Mouse (Mus musculus) embryonic facial prominence, embryonic 13.5 days (tissue): ENCODE measurements around the gene Foxp1. TPM values are rescaled to one million over a fixed set of nuclear protein-coding genes. Genes with fewer than 3 reads are reported as not detected.
A peak's percentile ranks its signal among the peaks of the same experiment; 100 is the strongest.

Experiments
- ATAC-seq: fragments of 200-750 bp; cut with Nextera tagmentation; 2 replicates; pipeline ENCODE4 v1.8.0; 2017; ENCODE audit warnings: low read depth; ENCODE audit not compliant: insufficient number of reproducible peaks, insufficient read depth, low FRiP score, low TSS enrichment
- H3K27ac ChIP-seq: fragments of 300-500 bp; sonication (generic); 2 replicates; pipeline ENCODE4 v1.5.1; 2015; ENCODE audit warnings: moderate library complexity, mild to moderate bottlenecking, inconsistent platforms
- H3K27me3 ChIP-seq: fragments of 300-500 bp; sonication (generic); 2 replicates; pipeline ENCODE4 v1.6.1; 2015; ENCODE audit warnings: mild to moderate bottlenecking, inconsistent platforms
- H3K36me3 ChIP-seq: fragments of 300-500 bp; sonication (generic); 2 replicates; pipeline ENCODE4 v1.6.1; 2015; ENCODE audit warnings: mild to moderate bottlenecking, inconsistent platforms
- H3K4me1 ChIP-seq: fragments of 300-500 bp; sonication (generic); 2 replicates; pipeline ENCODE4 v1.6.1; 2015; ENCODE audit warnings: inconsistent platforms
- H3K4me2 ChIP-seq: fragments of 300-500 bp; sonication (generic); 2 replicates; pipeline ENCODE4 v1.6.1; 2015; ENCODE audit warnings: moderate library complexity, mild to moderate bottlenecking, inconsistent platforms
- H3K4me3 ChIP-seq: fragments of 300-500 bp; sonication (generic); 2 replicates; pipeline ENCODE4 v1.5.1; 2015; ENCODE audit warnings: mild to moderate bottlenecking, inconsistent platforms
- H3K9ac ChIP-seq: fragments of 300-500 bp; sonication (generic); 2 replicates; pipeline ENCODE4 v1.6.1; 2015; ENCODE audit warnings: mild to moderate bottlenecking, inconsistent platforms
- H3K9me3 ChIP-seq: fragments of 300-500 bp; sonication (generic); 2 replicates; pipeline ENCODE4 v1.6.1; 2016; ENCODE audit warnings: inconsistent platforms
- WGBS: fragments of 180-500 bp; shearing (Covaris S2); methylation state at CpG from one replicate; pipeline ENCODE4 v1.1.7; 2015; ENCODE audit warnings: mixed read lengths; 5-methylcytosine and 5-hydroxymethylcytosine counted together
- polyA plus RNA-seq: library from polyadenylated mRNA; unstranded; fragments of >200 nt; fragmentation: Nextera tagmentation; extraction: Ambion mirVana; gene quantifications from 2 replicates; pipeline ENCODE4 v1.2.1, GENCODE M21; 2015

Gene Foxp1
- polyA plus RNA-seq, 1 experiment from 2014 or later, result 66.7 TPM

DNA sequence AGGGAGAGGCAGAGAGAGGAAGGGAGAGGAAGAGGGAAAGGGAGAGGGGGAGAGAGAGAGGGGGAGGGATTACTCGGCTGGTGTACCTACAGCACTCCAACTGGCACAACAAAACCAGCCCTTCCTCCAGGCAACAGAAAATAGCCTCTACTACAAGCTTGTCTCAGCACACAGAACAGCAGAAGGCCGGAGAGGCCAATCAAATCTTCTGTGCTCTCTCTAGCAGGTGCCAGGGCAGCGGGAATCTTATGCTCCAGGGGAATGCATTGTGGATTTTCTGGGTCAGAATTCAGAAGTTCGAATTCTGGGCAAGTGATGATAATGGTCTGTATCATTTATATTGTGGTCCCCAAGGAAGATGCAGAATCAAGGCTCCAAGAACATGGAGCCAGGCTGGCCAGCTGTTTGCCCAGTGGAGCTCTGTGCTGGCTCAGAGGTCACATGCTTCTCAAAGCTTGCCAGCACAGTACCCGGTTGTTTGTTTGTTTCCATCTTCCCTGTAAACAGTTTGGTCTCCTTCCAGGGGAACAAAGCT is 11.8 kb upstream of the Foxp1 start:
- H3K4me3 ChIP-seq, result no peak overlapping the region
- no peak overlapping the region for H3K9ac ChIP-seq
- no peaks in the 10 kb centered on the region for H3K36me3 ChIP-seq
- no peak for ATAC-seq
- no peak overlapping the region for H3K27ac ChIP-seq
- H3K9me3 ChIP-seq, result no peaks in the 10 kb centered on the region
- H3K4me1 ChIP-seq, result peaks cover 7% of the 10 kb centered on the region
- WGBS, result 52% methylated on average over 5 of the region's 5 CpGs
- H3K27me3 ChIP-seq, result no peaks in the 10 kb centered on the region; the same call in 1 of the 2 replicates
- no peak overlapping the region for H3K4me2 ChIP-seq

DNA sequence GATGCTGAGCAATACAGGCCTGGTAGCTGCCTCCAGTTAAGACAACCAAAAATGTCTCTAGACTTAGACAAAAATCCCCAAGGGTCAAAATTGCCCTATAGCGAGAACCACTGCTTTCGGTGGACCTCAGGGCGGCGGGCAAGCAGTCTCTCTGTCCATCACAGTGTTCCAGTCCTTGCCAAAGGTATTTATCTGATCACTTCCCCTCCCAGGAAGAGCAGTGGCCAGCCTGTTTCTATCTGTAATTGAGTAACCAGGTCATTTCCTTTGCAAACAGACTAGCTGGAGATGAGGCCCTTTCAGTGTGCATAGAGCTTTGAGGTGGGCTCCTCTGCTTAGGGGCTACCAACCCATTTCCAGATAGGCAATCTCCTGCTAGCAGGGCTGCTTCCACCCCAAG is 9.9 kb upstream of the Foxp1 start:
- Histone ChIP-seq H3K9ac (no peak overlapping the region), H3K27ac (no peak overlapping the region), H3K36me3 (0 out of 2 replicates have a peak, but pooled peaks cover 3% of the 10 kb centered on the region), H3K4me1 (no peaks in the 10 kb centered on the region), H3K27me3 (no peaks in the 10 kb centered on the region; the same call in 1 of the 2 replicates), H3K9me3 (peaks cover 1% of the 10 kb centered on the region; the same call in 1 of the 2 replicates), H3K4me3 (no peak overlapping the region), H3K4me2 (no peak overlapping the region)
- WGBS, result 86% methylated on average over 4 of the region's 4 CpGs
- ATAC-seq, result no peak

DNA sequence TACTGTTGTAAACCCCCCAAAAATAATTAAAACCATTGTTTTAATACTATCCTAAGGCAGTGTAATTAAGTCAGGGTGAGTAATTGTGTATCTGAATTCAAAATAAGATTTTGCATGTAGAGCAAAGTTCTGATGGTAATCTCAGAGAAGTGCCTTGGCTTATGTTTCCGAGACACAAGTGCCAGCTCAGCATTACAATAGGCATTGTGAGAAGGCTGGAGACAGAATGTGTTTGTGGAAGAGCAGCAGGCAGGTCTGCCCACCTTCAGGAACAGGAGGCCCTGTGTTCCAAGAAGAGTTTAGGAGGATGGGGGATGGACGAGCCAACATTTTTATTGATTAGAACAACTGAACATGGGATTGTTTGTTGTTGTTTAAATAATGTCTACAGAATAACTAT is 6.5 kb upstream of the Foxp1 start:
- no peak overlapping the region for H3K4me3 ChIP-seq
- no peak for ATAC-seq
- peaks cover 5% of the 10 kb centered on the region; the same call in 1 of the 2 replicates for H3K9me3 ChIP-seq
- H3K36me3 ChIP-seq, result 0 out of 2 replicates have a peak, but pooled peaks cover 6% of the 10 kb centered on the region
- no peak overlapping the region for H3K9ac ChIP-seq
- no peaks in the 10 kb centered on the region; the same call in 1 of the 2 replicates for H3K27me3 ChIP-seq
- WGBS, result 45% methylated on average over 2 of the region's 2 CpGs
- no peaks in the 10 kb centered on the region for H3K4me1 ChIP-seq
- no peak overlapping the region for H3K27ac ChIP-seq
- no peak overlapping the region for H3K4me2 ChIP-seq

DNA sequence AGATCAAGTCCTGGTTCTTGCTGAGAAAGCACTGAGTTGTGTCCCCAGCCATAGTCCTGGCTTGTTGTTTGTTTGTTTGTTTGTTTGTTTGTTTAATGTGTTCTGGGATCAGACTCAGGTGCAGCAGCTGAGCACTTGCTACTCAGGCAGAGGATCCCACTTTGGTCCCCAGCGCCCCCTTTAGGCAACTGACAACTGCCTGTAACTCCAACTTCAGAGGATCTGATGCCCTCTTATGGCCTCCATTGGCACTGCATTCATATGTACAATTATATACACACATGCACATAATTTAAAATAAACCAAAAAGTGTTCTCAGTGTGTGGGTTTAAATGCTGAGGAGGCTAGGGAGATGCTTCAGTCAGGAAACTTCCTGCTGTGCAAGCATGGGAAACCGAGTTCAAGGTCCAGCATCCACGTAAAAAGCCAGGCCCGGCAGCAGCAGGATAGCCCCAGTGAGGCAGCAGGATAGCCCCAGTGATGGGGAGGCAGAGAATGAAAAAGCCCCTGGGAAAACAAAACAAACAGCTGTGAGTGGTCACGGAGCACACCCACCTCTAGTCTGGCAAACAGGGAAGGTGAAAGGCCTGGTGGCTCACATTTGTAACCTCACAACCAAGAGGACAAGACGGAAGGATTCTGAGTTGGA is 5.1 kb upstream of the Foxp1 start:
- ATAC-seq, result no peak
- Histone ChIP-seq H3K9me3 (peaks cover 5% of the 10 kb centered on the region; the same call in 1 of the 2 replicates), H3K27me3 (no peaks in the 10 kb centered on the region; the same call in 1 of the 2 replicates), H3K9ac (no peak overlapping the region), H3K4me1 (peaks cover 3% of the 10 kb centered on the region; the same call in 1 of the 2 replicates), H3K4me3 (no peak overlapping the region), H3K4me2 (no peak overlapping the region), H3K36me3 (0 out of 2 replicates have a peak, but pooled peaks cover 6% of the 10 kb centered on the region), H3K27ac (no peak overlapping the region)
- WGBS, result 92% methylated on average over 6 of the region's 6 CpGs

DNA sequence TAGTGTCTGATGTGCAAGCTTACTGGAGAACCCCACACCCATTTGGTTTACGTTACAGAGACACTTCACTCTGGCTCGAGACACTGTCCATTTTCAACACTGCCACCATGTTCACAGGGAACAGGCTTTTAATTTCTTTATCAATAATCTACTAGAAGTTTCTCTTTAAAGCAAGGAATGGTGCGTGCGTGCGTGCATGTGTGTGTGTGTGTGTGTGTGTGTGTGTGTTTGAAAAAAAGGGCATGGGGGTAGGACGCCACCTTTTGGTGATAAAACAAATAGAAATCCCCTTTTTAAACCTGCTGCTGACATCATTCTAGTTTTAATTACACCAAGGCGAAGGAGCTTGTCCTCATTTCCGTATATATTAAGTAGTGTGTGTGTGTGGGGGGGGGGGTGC is 2.8 kb upstream of the Foxp1 start:
- H3K27ac ChIP-seq, result no peak overlapping the region
- H3K27me3 ChIP-seq, result peaks cover 3% of the 10 kb centered on the region; the same call in 1 of the 2 replicates
- WGBS, result 38% methylated on average over 8 of the region's 8 CpGs
- peaks cover 3% of the 10 kb centered on the region; the same call in 1 of the 2 replicates for H3K4me1 ChIP-seq
- H3K4me2 ChIP-seq, result no peak overlapping the region
- ATAC-seq, result no peak
- no peak overlapping the region for H3K4me3 ChIP-seq
- 0 out of 2 replicates have a peak, but pooled peaks cover 6% of the 10 kb centered on the region for H3K36me3 ChIP-seq
- no peak overlapping the region for H3K9ac ChIP-seq
- H3K9me3 ChIP-seq, result peaks cover 5% of the 10 kb centered on the region; the same call in 1 of the 2 replicates

DNA sequence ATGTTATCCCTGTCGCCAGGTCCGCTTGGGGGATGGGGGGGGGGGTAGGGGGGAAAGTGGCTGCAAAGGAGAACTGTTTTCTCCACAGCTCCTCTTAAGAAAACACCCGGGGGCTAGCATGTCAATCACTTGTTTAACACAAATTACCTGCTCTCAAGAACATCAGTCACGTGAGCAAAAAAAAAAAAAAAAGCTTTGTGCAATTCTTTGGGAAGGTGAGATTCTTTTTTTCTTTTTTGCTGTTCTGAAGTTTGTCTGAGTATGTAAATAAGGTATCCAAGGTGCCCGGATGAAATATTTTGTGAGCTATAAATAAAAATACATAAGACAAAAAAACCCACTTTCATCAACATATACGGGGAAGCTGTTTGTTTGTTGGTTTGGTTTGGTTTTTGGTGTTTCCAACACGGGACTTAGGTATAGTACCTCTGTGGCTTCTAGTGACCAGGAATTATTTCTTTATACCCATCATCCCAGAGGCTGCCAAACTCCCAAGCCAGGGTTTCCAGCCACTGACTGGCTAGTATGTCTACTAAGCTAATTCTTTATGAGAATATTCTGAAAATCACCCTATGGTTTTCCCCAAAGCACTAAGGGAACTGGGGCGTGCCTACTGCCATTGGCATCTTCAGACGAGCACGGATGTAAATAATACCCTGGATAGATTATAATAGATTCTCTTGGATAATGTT is 1.3 kb upstream of the Foxp1 start:
- peaks cover 13% of the 10 kb centered on the region for H3K27me3 ChIP-seq
- H3K4me1 ChIP-seq, result peaks cover 7% of the 10 kb centered on the region; the same call in 1 of the 2 replicates
- peak overlapping the region; percentile 98 for H3K4me2 ChIP-seq
- ATAC-seq, result no peak
- H3K36me3 ChIP-seq, result 0 out of 2 replicates have a peak, but pooled peaks cover 6% of the 10 kb centered on the region
- 17% methylated on average over 10 of the region's 10 CpGs for WGBS
- peaks cover 5% of the 10 kb centered on the region; the same call in 1 of the 2 replicates for H3K9me3 ChIP-seq
- H3K9ac ChIP-seq, result peak overlapping the region; percentile 86
- H3K27ac ChIP-seq, result peak overlapping the region; percentile 97
- H3K4me3 ChIP-seq, result peak overlapping the region; percentile 77

DNA sequence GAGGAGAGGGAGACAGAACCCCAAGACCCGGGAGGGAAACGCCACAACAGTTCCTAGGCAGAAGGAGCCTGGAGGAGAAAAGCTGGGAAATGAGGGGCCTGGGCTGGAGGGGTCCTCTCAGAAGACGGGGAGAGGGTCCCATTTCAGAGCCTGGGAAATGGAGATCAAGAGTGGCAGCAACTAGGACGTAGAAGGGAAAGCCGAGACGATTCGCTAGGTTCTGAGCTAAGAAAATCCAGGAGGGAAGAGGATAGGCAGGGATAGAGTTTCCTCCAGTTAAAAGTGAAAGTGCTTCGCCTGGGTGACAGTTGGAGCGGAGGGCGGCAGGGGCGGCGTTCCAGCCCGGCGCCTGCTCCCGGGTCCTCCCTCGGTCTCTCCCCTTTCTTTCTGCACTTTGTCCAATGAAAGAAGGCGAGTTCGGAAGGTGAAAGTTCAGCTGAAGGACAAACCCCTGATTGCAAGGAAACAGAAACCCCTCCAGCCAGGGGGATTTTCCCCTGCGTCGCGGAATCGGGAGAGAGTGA is 650 bp upstream of the Foxp1 start:
- Histone ChIP-seq H3K36me3 (0 out of 2 replicates have a peak, but pooled peaks cover 6% of the 10 kb centered on the region), H3K27me3 (peaks cover 13% of the 10 kb centered on the region), H3K9me3 (peaks cover 5% of the 10 kb centered on the region; the same call in 1 of the 2 replicates), H3K9ac (peak overlapping the region; percentile 86), H3K4me3 (peak overlapping the region; percentile 77), H3K4me1 (peaks cover 7% of the 10 kb centered on the region; the same call in 1 of the 2 replicates), H3K4me2 (peak overlapping the region; percentile 98), H3K27ac (peak overlapping the region; percentile 97)
- WGBS, result under 1% methylated on average over 22 of the region's 22 CpGs
- ATAC-seq, result no peak; the same call in 1 of the 2 replicates

DNA sequence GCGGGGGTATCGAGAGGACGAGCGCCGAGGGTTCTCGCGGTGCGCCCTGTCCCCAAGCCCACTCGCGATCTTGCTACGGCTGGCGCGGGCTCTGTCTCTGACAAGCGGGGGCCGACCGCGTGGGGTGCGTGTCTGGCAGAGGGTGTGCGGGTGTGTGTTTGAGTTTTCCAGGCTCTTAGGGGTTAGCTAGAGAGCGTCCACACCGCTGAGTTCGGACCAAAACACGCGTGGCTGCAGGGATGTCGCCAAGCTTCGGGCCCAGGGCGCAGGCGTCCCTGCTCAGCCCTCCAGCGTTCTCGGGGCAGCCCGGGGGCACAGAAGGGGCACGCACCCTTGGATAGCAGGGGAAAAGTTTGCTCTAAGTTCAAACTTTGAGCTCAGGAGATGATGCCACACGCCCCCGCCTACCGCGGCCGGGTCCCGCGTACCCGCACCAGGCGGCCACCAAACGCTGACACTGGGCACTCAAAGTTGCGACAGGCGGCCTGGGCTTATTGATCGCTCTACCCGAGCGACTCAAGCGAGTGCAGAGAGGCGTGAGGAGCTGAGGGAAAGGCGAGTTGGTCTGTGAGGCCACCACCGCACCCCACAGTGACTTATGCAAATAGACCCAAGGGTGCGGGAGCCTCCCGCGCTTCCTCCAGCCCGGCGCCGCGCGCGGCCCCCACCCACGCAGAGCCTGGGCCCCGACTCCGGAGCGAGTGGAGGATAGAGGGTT is 721 bp downstream of the Foxp1 start:
- H3K9me3 ChIP-seq, result no peaks in the 10 kb centered on the region
- WGBS, result under 1% methylated on average over 64 of the region's 64 CpGs
- peaks cover 13% of the 10 kb centered on the region for H3K27me3 ChIP-seq
- no peaks in the 10 kb centered on the region for H3K36me3 ChIP-seq
- peaks cover 7% of the 10 kb centered on the region; the same call in 1 of the 2 replicates for H3K4me1 ChIP-seq
- H3K9ac ChIP-seq, result peak overlapping the region; percentile 86
- peak overlapping the region; percentile 97 for H3K27ac ChIP-seq
- peak overlapping the region; percentile 77 for H3K4me3 ChIP-seq
- H3K4me2 ChIP-seq, result peak overlapping the region; percentile 98
- peak; percentile 66 for ATAC-seq

DNA sequence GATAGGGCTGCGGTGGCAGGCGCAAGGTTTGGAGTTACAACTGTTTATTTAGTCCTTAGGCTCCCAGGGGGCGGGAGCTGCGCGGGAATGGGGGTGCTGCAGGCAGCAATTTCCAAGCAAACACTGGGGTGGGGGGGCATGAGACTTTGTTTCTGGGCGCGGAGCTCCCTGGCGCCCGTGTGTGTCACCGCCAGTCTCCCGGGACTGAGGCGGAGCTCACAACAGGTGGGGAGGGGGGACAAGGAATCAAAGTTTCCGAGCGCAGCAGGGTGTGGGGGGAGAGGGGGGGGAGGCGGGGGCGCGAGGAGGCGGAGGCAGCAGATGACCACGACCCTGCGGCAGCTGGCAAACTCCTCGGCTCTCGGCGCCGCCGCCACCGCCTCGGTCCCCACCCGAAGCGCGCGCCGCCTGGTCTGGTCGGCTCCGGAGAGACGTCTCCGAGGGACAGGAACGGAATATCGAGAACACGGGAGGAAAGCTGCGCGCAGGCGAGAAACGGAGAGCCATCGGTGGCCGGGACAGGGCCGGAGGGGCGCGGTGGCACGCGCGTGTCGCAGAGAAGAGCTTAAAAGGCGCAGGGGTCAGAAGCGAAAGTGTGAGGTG is 1.4 kb downstream of the Foxp1 start:
- Histone ChIP-seq H3K36me3 (no peaks in the 10 kb centered on the region), H3K9me3 (no peaks in the 10 kb centered on the region), H3K4me1 (peaks cover 7% of the 10 kb centered on the region; the same call in 1 of the 2 replicates), H3K9ac (peak overlapping the region; percentile 86), H3K4me3 (peak overlapping the region; percentile 77), H3K4me2 (peak overlapping the region; percentile 98), H3K27me3 (peaks cover 13% of the 10 kb centered on the region), H3K27ac (peak overlapping the region; percentile 97)
- ATAC-seq, result peak; percentile 56; the same call in 1 of the 2 replicates
- WGBS, result 1% methylated on average over 53 of the region's 54 CpGs

DNA sequence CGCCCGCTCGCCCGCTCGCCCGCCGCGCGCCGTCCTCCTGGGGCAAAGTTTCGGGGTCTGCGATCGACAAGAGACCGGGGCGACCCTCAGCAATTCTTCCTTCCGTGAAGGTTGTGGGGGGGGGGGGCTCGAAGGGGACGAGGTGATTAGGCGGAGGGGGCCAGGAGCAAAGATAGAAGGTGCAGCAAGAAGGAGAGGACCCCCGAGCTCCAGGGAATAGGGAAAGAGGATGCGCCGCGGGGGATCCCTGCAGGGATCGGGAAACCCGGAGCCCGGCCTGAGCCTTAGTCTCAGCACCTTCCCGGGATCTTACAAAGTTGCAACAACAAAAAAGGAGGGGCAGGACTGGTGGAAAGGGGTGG is 1.9 kb downstream of the Foxp1 start:
- WGBS, result under 1% methylated on average over 27 of the region's 27 CpGs
- H3K36me3 ChIP-seq, result no peaks in the 10 kb centered on the region
- peaks cover 13% of the 10 kb centered on the region for H3K27me3 ChIP-seq
- H3K27ac ChIP-seq, result peak overlapping the region; percentile 97
- peaks cover 7% of the 10 kb centered on the region; the same call in 1 of the 2 replicates for H3K4me1 ChIP-seq
- ATAC-seq, result peak; percentile 59; the same call in 1 of the 2 replicates
- peak overlapping the region; percentile 77 for H3K4me3 ChIP-seq
- H3K9ac ChIP-seq, result peak overlapping the region; percentile 86
- no peaks in the 10 kb centered on the region for H3K9me3 ChIP-seq
- H3K4me2 ChIP-seq, result peak overlapping the region; percentile 98
